Mouse (Mus musculus): ENCODE measurements around the gene Plxnc1. TPM values are rescaled to one million over a fixed set of nuclear protein-coding genes. Genes with fewer than 3 reads are reported as not detected.

Gene Plxnc1
- total RNA-seq, 1 experiment = 1.1 TPM

DNA sequence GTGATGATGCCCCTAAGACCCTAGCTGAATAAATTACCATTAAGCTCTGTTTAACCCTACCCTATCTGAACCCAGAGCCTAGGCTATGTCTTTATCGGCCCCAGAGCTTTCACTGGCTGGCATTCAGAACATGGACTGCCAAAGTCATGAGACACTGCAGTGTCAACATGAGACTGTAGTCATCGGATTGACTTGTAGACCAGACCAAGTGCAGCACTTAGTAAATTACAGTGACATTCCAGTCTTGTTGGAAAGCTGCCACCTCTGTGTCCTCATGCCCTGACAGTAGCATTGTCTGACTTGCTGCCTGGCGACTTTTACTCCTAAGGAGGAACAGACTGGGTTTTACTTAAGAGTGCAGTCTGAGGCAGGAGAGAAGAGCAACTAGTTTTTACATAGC lies 155.4 kb downstream of the Plxnc1 start:
- no peak overlapping the region for H3K4me3 ChIP-seq (ENCODE audit: insufficient read depth in 1 of 2, low read depth in 1 of 2, low read length in 2 of 2, poor library complexity in 1 of 2, severe bottlenecking in 1 of 2)
- H3K9me3 ChIP-seq (ENCODE audit: control insufficient read depth, insufficient read depth, low read depth, low read length) = no peaks in the 10 kb centered on the region
- peaks cover 4% of the 10 kb centered on the region; the same call in 1 of the 2 replicates for H3K36me3 ChIP-seq (ENCODE audit: control insufficient read depth, insufficient read depth, low read length, poor library complexity, severe bottlenecking)
- DNase-seq (ENCODE audit: low read depth, low spot score) = no peak
- H3K27ac ChIP-seq (ENCODE audit: insufficient read depth, low read depth, low read length, poor library complexity, severe bottlenecking) = no peak overlapping the region
- no peak overlapping the region for H3K9ac ChIP-seq (ENCODE audit: insufficient read depth, low read depth, low read length, poor library complexity, severe bottlenecking)
- H3K4me1 ChIP-seq (ENCODE audit: control insufficient read depth in 2 of 2, insufficient read depth in 2 of 2, low read length in 2 of 2, poor library complexity in 1 of 2) = no peaks in the 10 kb centered on the region
- TF ChIP-seq ZC3H11A (IDR thresholded peaks at IDR 0.05; ENCODE audit: borderline replicate concordance, low read depth, low read length) = no peak
- TF ChIP-seq CHD2 (IDR thresholded peaks at IDR 0.05; ENCODE audit: low read depth, low read length) = no peak
- TF ChIP-seq ZNF384 (IDR thresholded peaks at IDR 0.05; ENCODE audit: low read depth, low read length) = no peak
- TF ChIP-seq HCFC1 (IDR thresholded peaks at IDR 0.05; ENCODE audit: borderline replicate concordance, insufficient read depth, low read length) = no peak
- no peak for TF ChIP-seq MAFK (IDR thresholded peaks at IDR 0.05; ENCODE audit: insufficient read depth, low read depth, low read length)
- in situ Hi-C loops (cut with MboI; ENCODE audit: low sequenced_read_pairs in 2 of 2, unreplicated experiment in 2 of 2) = no loop called here

- H3K36me3 ChIP-seq (ENCODE audit: control insufficient read depth, insufficient read depth, low read length, poor library complexity, severe bottlenecking) = no peaks in the 10 kb centered on the region; the same call in 1 of the 2 replicates
These were observed 163.9 kb downstream of the Plxnc1 start for GRCm38 (mm10) chr10:94780618-94781262.

DNA sequence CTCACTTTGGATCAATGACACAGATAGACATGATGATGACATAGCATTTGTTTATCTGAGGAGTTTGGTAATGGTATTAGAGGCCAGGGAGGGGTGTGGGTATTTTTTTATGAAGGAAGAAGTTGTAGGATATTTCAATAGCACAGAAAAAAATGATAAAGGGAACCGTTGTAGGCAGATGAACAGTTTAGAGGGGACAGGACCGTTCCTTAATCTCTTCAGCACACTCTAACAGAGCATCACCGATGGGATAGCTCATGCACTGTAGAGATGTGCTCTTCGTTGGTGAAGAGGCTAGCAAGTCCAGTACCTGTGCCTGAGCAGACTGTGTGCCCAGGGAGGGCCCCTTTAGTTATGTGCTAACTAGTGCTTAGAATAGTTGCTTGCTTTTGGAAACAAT lies 165.3 kb downstream of the Plxnc1 start:
- in situ Hi-C loops (cut with MboI; ENCODE audit: low sequenced_read_pairs in 2 of 2, unreplicated experiment in 2 of 2) = no loop called here
- no peaks in the 10 kb centered on the region for H3K4me1 ChIP-seq (ENCODE audit: control insufficient read depth in 2 of 2, insufficient read depth in 2 of 2, low read length in 2 of 2, poor library complexity in 1 of 2)
- no peak for DNase-seq (ENCODE audit: low read depth, low spot score)

More at GRCm38 (mm10) chr10:94780618-94781262, 163.9 kb downstream of the Plxnc1 start:
- no peaks in the 10 kb centered on the region for H3K9me3 ChIP-seq (ENCODE audit: control insufficient read depth, insufficient read depth, low read depth, low read length)
- no peak for DNase-seq (ENCODE audit: low read depth, low spot score)
- H3K4me1 ChIP-seq (ENCODE audit: control insufficient read depth in 2 of 2, insufficient read depth in 2 of 2, low read length in 2 of 2, poor library complexity in 1 of 2) = no peaks in the 10 kb centered on the region
- TF ChIP-seq ZC3H11A (IDR thresholded peaks at IDR 0.05; ENCODE audit: borderline replicate concordance, low read depth, low read length) (no peak), ZNF384 (IDR thresholded peaks at IDR 0.05; ENCODE audit: low read depth, low read length) (no peak), HCFC1 (IDR thresholded peaks at IDR 0.05; ENCODE audit: borderline replicate concordance, insufficient read depth, low read length) (no peak)
- H3K9ac ChIP-seq (ENCODE audit: insufficient read depth, low read depth, low read length, poor library complexity, severe bottlenecking) = no peak overlapping the region
- no peak overlapping the region for H3K27ac ChIP-seq (ENCODE audit: insufficient read depth, low read depth, low read length, poor library complexity, severe bottlenecking)
- in situ Hi-C loops (cut with MboI; ENCODE audit: low sequenced_read_pairs in 2 of 2, unreplicated experiment in 2 of 2) = no loop called here
- H3K4me3 ChIP-seq (ENCODE audit: insufficient read depth in 1 of 2, low read depth in 1 of 2, low read length in 2 of 2, poor library complexity in 1 of 2, severe bottlenecking in 1 of 2) = no peak overlapping the region

DNA sequence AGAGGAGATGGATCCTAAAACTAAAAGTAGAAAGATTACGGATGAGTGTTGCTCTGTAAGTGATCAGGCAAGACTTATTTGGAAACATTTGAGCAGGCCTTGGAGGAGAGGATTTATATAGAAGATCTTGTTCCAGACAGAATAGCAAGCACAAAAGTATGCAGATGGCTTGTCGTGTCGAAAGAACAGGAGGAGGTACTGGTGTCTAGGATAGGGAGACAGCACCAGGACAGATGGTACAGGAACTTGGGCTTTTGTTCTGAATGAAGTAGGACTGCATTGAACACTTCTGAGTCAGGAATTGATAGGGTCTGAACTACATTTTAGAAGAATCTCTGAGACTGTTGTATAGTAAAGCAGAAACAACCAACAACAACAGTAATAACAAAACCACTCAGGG lies 167.1 kb downstream of the Plxnc1 start:
- TF ChIP-seq HCFC1 (IDR thresholded peaks at IDR 0.05; ENCODE audit: borderline replicate concordance, insufficient read depth, low read length) = no peak
- no peak for TF ChIP-seq ZC3H11A (IDR thresholded peaks at IDR 0.05; ENCODE audit: borderline replicate concordance, low read depth, low read length)
- no peak for TF ChIP-seq CHD2 (IDR thresholded peaks at IDR 0.05; ENCODE audit: low read depth, low read length)
- Histone ChIP-seq H3K9me3 (ENCODE audit: control insufficient read depth, insufficient read depth, low read depth, low read length) (no peaks in the 10 kb centered on the region), H3K4me1 (ENCODE audit: control insufficient read depth in 2 of 2, insufficient read depth in 2 of 2, low read length in 2 of 2, poor library complexity in 1 of 2) (no peaks in the 10 kb centered on the region), H3K36me3 (ENCODE audit: control insufficient read depth, insufficient read depth, low read length, poor library complexity, severe bottlenecking) (no peaks in the 10 kb centered on the region; the same call in 1 of the 2 replicates), H3K9ac (ENCODE audit: insufficient read depth, low read depth, low read length, poor library complexity, severe bottlenecking) (no peak overlapping the region), H3K27ac (ENCODE audit: insufficient read depth, low read depth, low read length, poor library complexity, severe bottlenecking) (no peak overlapping the region), H3K4me3 (ENCODE audit: insufficient read depth in 1 of 2, low read depth in 1 of 2, low read length in 2 of 2, poor library complexity in 1 of 2, severe bottlenecking in 1 of 2) (no peak overlapping the region)
- in situ Hi-C loops (cut with MboI; ENCODE audit: low sequenced_read_pairs in 2 of 2, unreplicated experiment in 2 of 2) = no loop called here
- no peak for DNase-seq (ENCODE audit: low read depth, low spot score)

More for the DNA sequence above, 165.3 kb downstream of the Plxnc1 start:
- Histone ChIP-seq H3K9ac (ENCODE audit: insufficient read depth, low read depth, low read length, poor library complexity, severe bottlenecking) (no peak overlapping the region), H3K4me3 (ENCODE audit: insufficient read depth in 1 of 2, low read depth in 1 of 2, low read length in 2 of 2, poor library complexity in 1 of 2, severe bottlenecking in 1 of 2) (no peak overlapping the region), H3K36me3 (ENCODE audit: control insufficient read depth, insufficient read depth, low read length, poor library complexity, severe bottlenecking) (no peaks in the 10 kb centered on the region; the same call in 1 of the 2 replicates), H3K9me3 (ENCODE audit: control insufficient read depth, insufficient read depth, low read depth, low read length) (no peaks in the 10 kb centered on the region), H3K27ac (ENCODE audit: insufficient read depth, low read depth, low read length, poor library complexity, severe bottlenecking) (no peak overlapping the region)
- TF ChIP-seq ZNF384 (IDR thresholded peaks at IDR 0.05; ENCODE audit: low read depth, low read length) = no peak
- no peak for TF ChIP-seq CHD2 (IDR thresholded peaks at IDR 0.05; ENCODE audit: low read depth, low read length)
- no peak for TF ChIP-seq MAFK (IDR thresholded peaks at IDR 0.05; ENCODE audit: insufficient read depth, low read depth, low read length)
- no peak for TF ChIP-seq HCFC1 (IDR thresholded peaks at IDR 0.05; ENCODE audit: borderline replicate concordance, insufficient read depth, low read length)
- TF ChIP-seq ZC3H11A (IDR thresholded peaks at IDR 0.05; ENCODE audit: borderline replicate concordance, low read depth, low read length) = no peak

DNA sequence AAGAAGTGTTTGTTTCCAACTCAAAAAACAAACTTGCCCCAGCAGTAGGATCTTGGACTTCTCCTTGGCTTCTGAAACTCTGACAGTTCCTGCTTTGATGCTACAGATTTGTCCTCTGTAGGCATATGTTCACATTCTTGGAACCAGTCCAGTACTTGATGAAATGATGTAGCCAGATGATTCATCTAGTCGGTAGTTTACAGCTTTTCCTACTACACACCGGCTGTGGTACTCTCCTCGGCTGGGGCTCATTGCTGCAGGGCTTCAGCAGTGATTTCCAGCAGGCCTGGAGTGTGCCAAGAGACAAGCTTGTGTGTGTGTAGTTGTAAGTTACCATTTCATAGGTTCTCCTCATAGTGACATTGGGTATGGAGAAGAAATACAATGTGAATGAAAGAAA lies 173.1 kb downstream of the Plxnc1 start:
- in situ Hi-C loops (cut with MboI; ENCODE audit: low sequenced_read_pairs in 2 of 2, unreplicated experiment in 2 of 2) = no loop called here
- H3K9ac ChIP-seq (ENCODE audit: insufficient read depth, low read depth, low read length, poor library complexity, severe bottlenecking) = no peak overlapping the region
- no peaks in the 10 kb centered on the region for H3K9me3 ChIP-seq (ENCODE audit: control insufficient read depth, insufficient read depth, low read depth, low read length)
- DNase-seq (ENCODE audit: low read depth, low spot score) = no peak
- no peaks in the 10 kb centered on the region; the same call in 1 of the 2 replicates for H3K36me3 ChIP-seq (ENCODE audit: control insufficient read depth, insufficient read depth, low read length, poor library complexity, severe bottlenecking)
- TF ChIP-seq MAFK (IDR thresholded peaks at IDR 0.05; ENCODE audit: insufficient read depth, low read depth, low read length) (no peak), ZC3H11A (IDR thresholded peaks at IDR 0.05; ENCODE audit: borderline replicate concordance, low read depth, low read length) (no peak), HCFC1 (IDR thresholded peaks at IDR 0.05; ENCODE audit: borderline replicate concordance, insufficient read depth, low read length) (no peak), ZNF384 (IDR thresholded peaks at IDR 0.05; ENCODE audit: low read depth, low read length) (no peak), CHD2 (IDR thresholded peaks at IDR 0.05; ENCODE audit: low read depth, low read length) (no peak)
- H3K4me1 ChIP-seq (ENCODE audit: control insufficient read depth in 2 of 2, insufficient read depth in 2 of 2, low read length in 2 of 2, poor library complexity in 1 of 2) = no peaks in the 10 kb centered on the region
- no peak overlapping the region for H3K4me3 ChIP-seq (ENCODE audit: insufficient read depth in 1 of 2, low read depth in 1 of 2, low read length in 2 of 2, poor library complexity in 1 of 2, severe bottlenecking in 1 of 2)
- H3K27ac ChIP-seq (ENCODE audit: insufficient read depth, low read depth, low read length, poor library complexity, severe bottlenecking) = no peak overlapping the region
